Mouse (Mus musculus): ENCODE results near the gene Hnf4a. TPM values are rescaled to one million over a fixed set of nuclear protein-coding genes. Genes with fewer than 3 reads are reported as not detected.

The Hnf4a gene
- total and polyA plus RNA-seq, 3 experiments = not detected

DNA sequence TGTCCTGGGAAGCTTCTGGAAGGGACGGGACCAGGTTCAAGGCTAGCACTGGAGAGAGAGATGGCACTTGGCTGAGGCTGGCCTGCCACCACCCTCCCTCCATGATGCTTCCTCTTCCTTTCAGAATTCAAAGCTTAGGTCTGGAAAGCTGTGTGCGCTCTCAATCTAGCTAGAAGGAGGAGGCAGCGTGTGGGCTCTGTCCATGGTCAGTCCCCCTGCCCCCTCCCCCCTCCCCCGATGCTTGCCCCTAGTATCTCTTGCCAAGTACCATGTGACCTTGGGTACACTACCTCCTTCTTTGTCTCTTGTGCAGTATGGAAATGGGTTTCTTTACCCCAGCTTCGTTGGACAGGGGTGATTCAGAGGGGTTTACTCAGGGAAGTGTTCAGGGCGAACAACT is 42.2 kb downstream of the Hnf4a start:
- no peak overlapping the region for H3K27ac ChIP-seq (ENCODE audit: insufficient read depth, low read depth)
- TF ChIP-seq CHD1 (IDR thresholded peaks at IDR 0.05; ENCODE audit: low read depth, low read length) = no peak
- no peak for TF ChIP-seq CTCF (conservative IDR thresholded peaks at IDR 0.05 in 1 of 2, IDR thresholded peaks at IDR 0.05 in 1 of 2; ENCODE audit: low read depth in 2 of 2, low read length in 2 of 2)
- no peak for TF ChIP-seq E2F4 (IDR thresholded peaks at IDR 0.05; ENCODE audit: insufficient replicate concordance, low read depth, low read length)
- TF ChIP-seq SIN3A (IDR thresholded peaks at IDR 0.05; ENCODE audit: low read length) = no peak
- no peak for TF ChIP-seq HCFC1 (IDR thresholded peaks at IDR 0.05; ENCODE audit: low read depth, low read length)
- no peak for TF ChIP-seq JUN (IDR thresholded peaks at IDR 0.05; ENCODE audit: insufficient read depth, low read depth, low read length)
- no peak for TF ChIP-seq ZNF384 (IDR thresholded peaks at IDR 0.05; ENCODE audit: low read depth, low read length)
- no peak for TF ChIP-seq MAFK (IDR thresholded peaks at IDR 0.05; ENCODE audit: insufficient replicate concordance, low read length)
- TF ChIP-seq MAZ (IDR thresholded peaks at IDR 0.05; ENCODE audit: low read depth, low read length) = no peak
- no peak for TF ChIP-seq USF2 (conservative IDR thresholded peaks at IDR 0.05; ENCODE audit: low read depth, low read length)
- TF ChIP-seq TBP (conservative IDR thresholded peaks at IDR 0.05; ENCODE audit: low read depth, low read length) = no peak
- no peak for TF ChIP-seq NELFE (IDR thresholded peaks at IDR 0.05; ENCODE audit: low read depth, low read length)
- TF ChIP-seq CHD2 (IDR thresholded peaks at IDR 0.05; ENCODE audit: low read length) = no peak
- no peak for TF ChIP-seq MEF2A (IDR thresholded peaks at IDR 0.05; ENCODE audit: borderline replicate concordance, low read depth, low read length)
- no peak for TF ChIP-seq ELF1 (IDR thresholded peaks at IDR 0.05; ENCODE audit: low read depth, low read length)
- TF ChIP-seq POLR2AphosphoS2 (IDR thresholded peaks at IDR 0.05; ENCODE audit: low read depth, low read length) = no peak
- no peak for TF ChIP-seq MYC (IDR thresholded peaks at IDR 0.05; ENCODE audit: low read depth, low read length)
- no peak for TF ChIP-seq NRF1 (IDR thresholded peaks at IDR 0.05; ENCODE audit: low read depth, low read length)
- TF ChIP-seq RCOR1 (conservative IDR thresholded peaks at IDR 0.05; ENCODE audit: low read depth, low read length) = no peak
- no peaks in the 10 kb centered on the region for H3K9me3 ChIP-seq (replicated peaks; ENCODE audit: low read length)
- no peak overlapping the region for H3K4me3 ChIP-seq (replicated peaks in 1 of 3; ENCODE audit: low read depth in 2 of 3, low read length in 2 of 3, poor library complexity in 1 of 3)
- peaks cover 83% of the 10 kb centered on the region for H3K27me3 ChIP-seq (replicated peaks)
- no peak overlapping the region for H3K4me2 ChIP-seq (ENCODE audit: insufficient read depth, low read depth, poor library complexity, severe bottlenecking)
- in situ Hi-C loops (cut with MboI; ENCODE audit: low pct_ligation_motif_present, low pct_unique_long_range_greater_than_20kb, low sequenced_read_pairs) (no loop called here), dilution Hi-C loops (cut with MboI; ENCODE audit: extremely low pct_ligation_motif_present, extremely low pct_unique_long_range_greater_than_20kb, low sequenced_read_pairs) (no loop called here)
- no peak overlapping the region for H3K9ac ChIP-seq (ENCODE audit: insufficient read depth, low read depth)
- no peak for DNase-seq (ENCODE audit: extremely low read depth)
- H3K79me2 ChIP-seq (replicated peaks; ENCODE audit: control insufficient read depth, extremely low read depth, insufficient read depth, poor library complexity, severe bottlenecking) = no peaks in the 10 kb centered on the region
- no peaks in the 10 kb centered on the region for H3K4me1 ChIP-seq (ENCODE audit: control insufficient read depth in 1 of 2, insufficient read depth in 2 of 2)
- H3K36me3 ChIP-seq (replicated peaks in 1 of 2; ENCODE audit: control insufficient read depth in 1 of 2, insufficient read depth in 1 of 2, low read length in 1 of 2) = no peaks in the 10 kb centered on the region

DNA sequence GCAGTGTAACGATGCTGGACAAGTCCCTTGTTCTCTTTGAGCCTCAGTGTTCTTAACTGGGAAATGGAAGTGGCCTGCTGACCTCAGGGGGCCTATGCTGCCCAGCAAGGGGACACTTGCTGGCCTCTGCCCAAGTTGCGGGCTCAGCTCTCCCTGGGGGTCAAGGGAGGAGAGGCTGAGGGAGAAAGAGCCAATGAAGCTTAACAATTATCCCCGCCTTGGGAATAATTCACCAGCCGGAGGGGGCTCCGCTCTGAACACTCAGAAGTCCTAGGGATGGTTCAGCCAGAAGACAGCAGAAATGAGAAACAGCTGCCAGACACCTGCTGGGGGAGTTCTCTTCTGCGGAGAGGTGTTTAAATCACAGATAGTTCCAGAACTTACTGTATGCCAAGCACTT is 43.2 kb downstream of the Hnf4a start:
- no peaks in the 10 kb centered on the region for H3K36me3 ChIP-seq (replicated peaks in 1 of 2; ENCODE audit: control insufficient read depth in 1 of 2, insufficient read depth in 1 of 2, low read length in 1 of 2)
- TF ChIP-seq RCOR1 (conservative IDR thresholded peaks at IDR 0.05; ENCODE audit: low read depth, low read length) = no peak
- TF ChIP-seq MXI1 (IDR thresholded peaks at IDR 0.05; ENCODE audit: low read depth, low read length) = no peak
- TF ChIP-seq CHD2 (IDR thresholded peaks at IDR 0.05; ENCODE audit: low read length) = no peak
- TF ChIP-seq MEF2A (IDR thresholded peaks at IDR 0.05; ENCODE audit: borderline replicate concordance, low read depth, low read length) = no peak
- no peaks in the 10 kb centered on the region for H3K9me3 ChIP-seq (replicated peaks; ENCODE audit: low read length)
- H3K9ac ChIP-seq (ENCODE audit: insufficient read depth, low read depth) = no peak overlapping the region
- H3K27me3 ChIP-seq (replicated peaks) = peaks cover 83% of the 10 kb centered on the region
- in situ Hi-C loops (cut with MboI; ENCODE audit: low pct_ligation_motif_present, low pct_unique_long_range_greater_than_20kb, low sequenced_read_pairs) = no loop called here
- no peak overlapping the region for H3K4me3 ChIP-seq (replicated peaks in 1 of 3; ENCODE audit: low read depth in 2 of 3, low read length in 2 of 3, poor library complexity in 1 of 3)
- DNase-seq (ENCODE audit: extremely low read depth) = no peak
- H3K4me1 ChIP-seq (ENCODE audit: control insufficient read depth in 1 of 2, insufficient read depth in 2 of 2) = no peaks in the 10 kb centered on the region
- no peak overlapping the region for H3K27ac ChIP-seq (ENCODE audit: insufficient read depth, low read depth)
- no peak overlapping the region for H3K4me2 ChIP-seq (ENCODE audit: insufficient read depth, low read depth, poor library complexity, severe bottlenecking)
- H3K79me2 ChIP-seq (replicated peaks; ENCODE audit: control insufficient read depth, extremely low read depth, insufficient read depth, poor library complexity, severe bottlenecking) = no peaks in the 10 kb centered on the region
- dilution Hi-C loops (cut with MboI; ENCODE audit: extremely low pct_ligation_motif_present, extremely low pct_unique_long_range_greater_than_20kb, low sequenced_read_pairs) = no loop called here
